Mouse (Mus musculus): Measurements from ENCODE around the gene Rab3d. TPM values are rescaled to one million over a fixed set of nuclear protein-coding genes. Genes with fewer than 3 reads are reported as not detected.

Gene Rab3d
- total RNA-seq, 1 experiment: 4.4 TPM

GRCm38 (mm10) chr9:21927208-21927753 lies 9.3 kb upstream of the Rab3d start, which contains the start of the genes Ccdc159 and Tmem205:
Gene Ccdc159, plus strand, starts transcription at chr9:21927471.
Gene Tmem205, minus strand, starts transcription at chr9:21927556.
- peaks cover 0 to 7% of the 10 kb centered on the region in 2 experiments; a peak in 2 of 4 replicates for H3K4me1 ChIP-seq (ENCODE audit: control insufficient read depth in 2 of 2, insufficient read depth in 2 of 2, low read length in 2 of 2, poor library complexity in 1 of 2)

DNA sequence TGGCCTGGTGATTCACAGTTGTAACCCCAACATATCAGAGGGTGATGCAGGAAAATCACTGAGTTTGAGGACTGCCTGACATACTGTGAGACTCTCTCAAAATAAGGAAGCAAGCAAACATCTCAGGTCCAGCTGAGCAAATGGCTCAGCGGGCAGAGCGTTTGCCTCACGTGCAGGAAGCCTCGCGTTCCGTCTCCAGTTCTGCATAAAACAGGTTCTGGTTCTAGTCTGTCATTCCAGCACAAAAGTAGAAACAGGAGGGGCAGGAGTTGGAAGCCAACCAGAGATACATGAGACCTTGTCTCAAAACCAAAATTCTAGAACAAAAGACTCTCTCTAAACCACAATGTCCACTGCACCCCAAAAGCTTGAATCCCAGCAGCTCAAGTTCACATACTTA lies 8.8 kb upstream of the Rab3d start:
- DNase-seq (ENCODE audit: low read depth, low spot score): no peak

More at GRCm38 (mm10) chr9:21927208-21927753, 9.3 kb upstream of the Rab3d start, which contains the start of the genes Ccdc159 and Tmem205:
- peak within 1 kb of the TSS; percentile 80 for H3K9ac ChIP-seq (ENCODE audit: insufficient read depth, low read depth, low read length, poor library complexity, severe bottlenecking)
- in situ Hi-C loops (cut with MboI; ENCODE audit: low sequenced_read_pairs in 2 of 2, unreplicated experiment in 2 of 2): no loop called here
- no peak within 1 kb of the TSS for H3K27ac ChIP-seq (ENCODE audit: insufficient read depth, low read depth, low read length, poor library complexity, severe bottlenecking)
- no peaks in the 10 kb centered on the region for H3K9me3 ChIP-seq (ENCODE audit: control insufficient read depth, insufficient read depth, low read depth, low read length)
- peak; percentile 94 for DNase-seq (ENCODE audit: low read depth, low spot score)
- H3K36me3 ChIP-seq (ENCODE audit: control insufficient read depth, insufficient read depth, low read length, poor library complexity, severe bottlenecking): peaks cover 9% of the 10 kb centered on the region; the same call in 1 of the 2 replicates
- H3K4me3 ChIP-seq (ENCODE audit: insufficient read depth in 1 of 2, low read depth in 1 of 2, low read length in 2 of 2, poor library complexity in 1 of 2, severe bottlenecking in 1 of 2): peak within 1 kb of the TSS; percentile 71 to 79
- peak; percentile 35; the same call in 1 of the 2 replicates for TF ChIP-seq CHD2 (IDR thresholded peaks at IDR 0.05; ENCODE audit: low read depth, low read length)
- peak; percentile 46; the same call in 1 of the 2 replicates for TF ChIP-seq HCFC1 (IDR thresholded peaks at IDR 0.05; ENCODE audit: borderline replicate concordance, insufficient read depth, low read length)
- TF ChIP-seq ZNF384 (IDR thresholded peaks at IDR 0.05; ENCODE audit: low read depth, low read length): no peak

GRCm38 (mm10) chr9:21926155-21926554 lies 8.2 kb upstream of the Rab3d start:
- Histone ChIP-seq H3K9me3 (ENCODE audit: control insufficient read depth, insufficient read depth, low read depth, low read length) (no peaks in the 10 kb centered on the region), H3K4me1 (ENCODE audit: control insufficient read depth in 2 of 2, insufficient read depth in 2 of 2, low read length in 2 of 2, poor library complexity in 1 of 2) (peaks cover 0 to 7% of the 10 kb centered on the region in 2 experiments; a peak in 2 of 4 replicates), H3K27ac (ENCODE audit: insufficient read depth, low read depth, low read length, poor library complexity, severe bottlenecking) (no peak overlapping the region), H3K4me3 (ENCODE audit: insufficient read depth in 1 of 2, low read depth in 1 of 2, low read length in 2 of 2, poor library complexity in 1 of 2, severe bottlenecking in 1 of 2) (peak overlapping the region in 1 of 2 experiments; percentile 79; a peak in 2 of 4 replicates), H3K9ac (ENCODE audit: insufficient read depth, low read depth, low read length, poor library complexity, severe bottlenecking) (peak overlapping the region; percentile 4; the same call in 1 of the 2 replicates), H3K36me3 (ENCODE audit: control insufficient read depth, insufficient read depth, low read length, poor library complexity, severe bottlenecking) (peaks cover 14% of the 10 kb centered on the region; the same call in 1 of the 2 replicates)
- TF ChIP-seq CHD2 (IDR thresholded peaks at IDR 0.05; ENCODE audit: low read depth, low read length): no peak
- TF ChIP-seq ZC3H11A (IDR thresholded peaks at IDR 0.05; ENCODE audit: borderline replicate concordance, low read depth, low read length): no peak
- in situ Hi-C loops (cut with MboI; ENCODE audit: low sequenced_read_pairs in 2 of 2, unreplicated experiment in 2 of 2): no loop called here
- no peak for DNase-seq (ENCODE audit: low read depth, low spot score)

More for the DNA sequence above, 8.8 kb upstream of the Rab3d start:
- H3K4me3 ChIP-seq (ENCODE audit: insufficient read depth in 1 of 2, low read depth in 1 of 2, low read length in 2 of 2, poor library complexity in 1 of 2, severe bottlenecking in 1 of 2): peak overlapping the region; percentile 71 to 79
- H3K4me1 ChIP-seq (ENCODE audit: control insufficient read depth in 2 of 2, insufficient read depth in 2 of 2, low read length in 2 of 2, poor library complexity in 1 of 2): peaks cover 0 to 7% of the 10 kb centered on the region in 2 experiments; a peak in 2 of 4 replicates
- H3K36me3 ChIP-seq (ENCODE audit: control insufficient read depth, insufficient read depth, low read length, poor library complexity, severe bottlenecking): peaks cover 11% of the 10 kb centered on the region; the same call in 1 of the 2 replicates
- no peak overlapping the region for H3K27ac ChIP-seq (ENCODE audit: insufficient read depth, low read depth, low read length, poor library complexity, severe bottlenecking)
- TF ChIP-seq ZC3H11A (IDR thresholded peaks at IDR 0.05; ENCODE audit: borderline replicate concordance, low read depth, low read length) (no peak), MAFK (IDR thresholded peaks at IDR 0.05; ENCODE audit: insufficient read depth, low read depth, low read length) (no peak), ZNF384 (IDR thresholded peaks at IDR 0.05; ENCODE audit: low read depth, low read length) (no peak), CHD2 (IDR thresholded peaks at IDR 0.05; ENCODE audit: low read depth, low read length) (no peak), HCFC1 (IDR thresholded peaks at IDR 0.05; ENCODE audit: borderline replicate concordance, insufficient read depth, low read length) (no peak)
- peak overlapping the region; percentile 80 for H3K9ac ChIP-seq (ENCODE audit: insufficient read depth, low read depth, low read length, poor library complexity, severe bottlenecking)
- in situ Hi-C loops (cut with MboI; ENCODE audit: low sequenced_read_pairs in 2 of 2, unreplicated experiment in 2 of 2): no loop called here
- H3K9me3 ChIP-seq (ENCODE audit: control insufficient read depth, insufficient read depth, low read depth, low read length): no peaks in the 10 kb centered on the region

GRCm38 (mm10) chr9:21925506-21925905 lies 7.5 kb upstream of the Rab3d start:
- in situ Hi-C loops (cut with MboI; ENCODE audit: low sequenced_read_pairs in 2 of 2, unreplicated experiment in 2 of 2): no loop called here
- H3K9ac ChIP-seq (ENCODE audit: insufficient read depth, low read depth, low read length, poor library complexity, severe bottlenecking): no peak overlapping the region
- peaks cover 14% of the 10 kb centered on the region; the same call in 1 of the 2 replicates for H3K36me3 ChIP-seq (ENCODE audit: control insufficient read depth, insufficient read depth, low read length, poor library complexity, severe bottlenecking)
- H3K27ac ChIP-seq (ENCODE audit: insufficient read depth, low read depth, low read length, poor library complexity, severe bottlenecking): no peak overlapping the region
- no peak overlapping the region for H3K4me3 ChIP-seq (ENCODE audit: insufficient read depth in 1 of 2, low read depth in 1 of 2, low read length in 2 of 2, poor library complexity in 1 of 2, severe bottlenecking in 1 of 2)
- H3K4me1 ChIP-seq (ENCODE audit: control insufficient read depth in 2 of 2, insufficient read depth in 2 of 2, low read length in 2 of 2, poor library complexity in 1 of 2): peaks cover 0 to 7% of the 10 kb centered on the region in 2 experiments; a peak in 2 of 4 replicates
- TF ChIP-seq CHD2 (IDR thresholded peaks at IDR 0.05; ENCODE audit: low read depth, low read length) (no peak), ZC3H11A (IDR thresholded peaks at IDR 0.05; ENCODE audit: borderline replicate concordance, low read depth, low read length) (no peak), MAFK (IDR thresholded peaks at IDR 0.05; ENCODE audit: insufficient read depth, low read depth, low read length) (no peak), HCFC1 (IDR thresholded peaks at IDR 0.05; ENCODE audit: borderline replicate concordance, insufficient read depth, low read length) (no peak), ZNF384 (IDR thresholded peaks at IDR 0.05; ENCODE audit: low read depth, low read length) (no peak)
- DNase-seq (ENCODE audit: low read depth, low spot score): no peak
- no peaks in the 10 kb centered on the region for H3K9me3 ChIP-seq (ENCODE audit: control insufficient read depth, insufficient read depth, low read depth, low read length)

All from ES-E14 (cell line).